Mouse (Mus musculus) mature B cell (primary cell): ENCODE measurements around the gene Olfr1280.
"Not testable (repeated sequence)": the region's sequence is repeated elsewhere in the genome, so short reads cannot be mapped to it uniquely, and the experiment has no call there.

ENCODE experiments used
- in situ Hi-C: fragments of 300-500 bp; cut with MboI; formaldehyde crosslinking; loops from 2 replicates; pipeline ENCODE4 v1.14.3; 2019

Olfr1280 gene

GRCm38 (mm10) chr2:111313717-111314116 lies at the start of gene Olfr1280:
Gene Olfr1280 (plus strand): TSS chr2:111314017.
- in situ Hi-C loops = no loop called here

DNA sequence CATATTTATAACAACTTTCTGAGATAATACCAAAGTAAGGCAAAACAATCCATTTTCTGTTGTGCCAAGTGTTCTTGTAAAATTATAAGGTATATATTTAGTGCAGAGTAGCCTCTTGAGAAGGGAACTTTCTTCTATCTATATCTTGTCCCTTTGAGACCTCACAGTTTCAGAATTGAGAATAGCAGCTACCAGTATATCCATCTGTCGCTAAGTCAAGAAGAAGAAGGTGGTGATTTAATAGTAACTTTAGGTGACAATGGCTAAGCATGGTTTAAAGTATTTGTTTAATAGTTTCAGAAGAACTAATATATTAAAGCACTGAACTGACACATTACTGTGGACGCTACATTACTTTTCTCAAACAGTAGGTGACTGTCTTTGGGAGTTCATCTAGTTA lies 39.8 kb upstream of the Olfr1280 start, which contains the start of gene Olfr1277:
Gene Olfr1277 (minus strand): TSS at position 101 of the 400 bp plus-strand sequence.
- in situ Hi-C loops = no loop called here

DNA sequence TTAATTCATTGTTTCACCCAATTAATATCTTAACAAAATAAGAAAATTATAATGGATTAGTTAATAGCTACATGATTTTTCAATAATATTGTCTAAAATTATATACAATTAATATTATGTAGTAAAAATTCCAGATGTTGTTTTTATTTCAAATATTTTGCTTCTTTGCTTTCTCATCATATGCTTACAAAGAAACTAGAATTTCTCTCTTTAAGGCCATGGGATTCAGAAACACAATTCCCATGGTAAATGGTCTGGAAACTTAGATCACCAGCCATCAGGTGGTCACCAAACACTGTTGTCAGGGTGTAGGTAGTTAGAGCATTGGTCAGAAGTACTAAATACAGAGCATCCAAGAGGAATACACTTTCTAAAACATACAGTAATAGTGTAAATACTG lies 24.0 kb upstream of the Olfr1280 start, which contains the start of gene Olfr1278:
Gene Olfr1278 (plus strand): TSS at position 301 of the 400 bp plus-strand sequence.
- in situ Hi-C loops = no loop called here

- in situ Hi-C loops = no loop called here
Measured at GRCm38 (mm10) chr2:111298541-111298940, 15.3 kb upstream of the Olfr1280 start.

DNA sequence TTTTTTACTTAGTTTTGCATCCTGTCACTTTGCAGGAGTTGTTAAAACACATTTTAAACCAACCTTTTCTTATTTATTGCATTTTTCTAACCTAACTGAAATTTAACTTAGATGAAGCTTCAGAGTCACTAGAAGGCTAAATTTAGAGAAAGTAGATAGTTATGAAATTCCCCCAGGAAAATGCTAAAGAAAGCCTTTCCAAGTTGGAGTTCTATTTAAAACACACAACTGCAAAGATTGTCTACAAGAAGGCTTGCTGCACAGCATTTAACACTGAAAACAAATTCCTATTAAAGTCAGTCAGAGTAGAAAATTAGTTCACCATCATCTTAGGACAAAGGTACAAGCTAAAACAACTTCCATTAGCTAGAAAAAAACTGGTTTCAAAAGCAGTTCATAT lies 13.4 kb upstream of the Olfr1280 start, which contains the start of gene Olfr1279:
Gene Olfr1279 (plus strand): TSS at position 262 of the 400 bp plus-strand sequence.
- in situ Hi-C loops = no loop called here

- in situ Hi-C loops = no loop called here
Measured at GRCm38 (mm10) chr2:111326220-111326619, 12.4 kb downstream of the Olfr1280 start, which contains the start of gene Olfr1281. Gene Olfr1281 (plus strand): TSS chr2:111326520.

GRCm38 (mm10) chr2:111333721-111334120 lies 19.9 kb downstream of the Olfr1280 start:
- in situ Hi-C loops = not testable (repeated sequence)

DNA sequence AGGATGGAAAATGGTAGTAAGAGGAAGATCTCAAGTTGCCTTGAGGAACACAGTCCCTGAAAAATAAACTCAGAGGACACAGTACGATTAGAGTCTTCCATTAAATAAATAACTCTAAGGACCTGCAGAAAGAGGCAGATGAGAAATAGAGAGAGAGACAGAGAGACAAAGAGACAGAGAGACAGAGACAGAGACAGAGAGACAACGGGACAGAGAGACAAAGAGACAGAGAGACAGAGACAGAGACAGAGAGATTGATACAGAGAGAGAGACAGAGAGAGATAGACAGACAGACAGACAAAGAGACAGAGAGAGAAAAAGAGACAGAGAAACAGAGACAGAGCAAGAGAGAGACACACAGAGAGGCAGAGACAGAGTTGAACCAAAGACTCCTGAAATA lies 22.2 kb downstream of the Olfr1280 start, which contains the start of gene Olfr1282:
Gene Olfr1282 (minus strand): TSS at position 101 of the 400 bp plus-strand sequence.
- in situ Hi-C loops = no loop called here

DNA sequence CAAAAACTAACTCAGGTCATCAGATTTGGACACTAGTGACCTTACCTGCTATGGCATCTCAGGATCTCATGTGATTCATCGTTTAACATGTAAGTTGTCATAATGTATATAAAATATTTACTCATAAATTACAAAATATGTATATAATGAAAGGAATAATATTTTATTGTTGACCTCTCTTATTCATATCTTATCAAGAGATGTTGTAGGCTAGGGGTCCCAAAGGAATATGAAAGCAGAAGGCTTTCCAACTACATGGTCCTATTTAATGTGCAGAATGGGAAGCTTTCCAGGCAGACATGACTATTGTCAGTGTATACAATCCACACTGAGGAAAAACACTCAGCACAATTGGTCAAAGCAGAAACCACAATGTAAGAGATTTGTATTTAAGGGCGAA lies 52.7 kb downstream of the Olfr1280 start, which contains the start of gene Olfr1283:
Gene Olfr1283 (plus strand): TSS at position 301 of the 400 bp plus-strand sequence.
- in situ Hi-C loops = no loop called here

DNA sequence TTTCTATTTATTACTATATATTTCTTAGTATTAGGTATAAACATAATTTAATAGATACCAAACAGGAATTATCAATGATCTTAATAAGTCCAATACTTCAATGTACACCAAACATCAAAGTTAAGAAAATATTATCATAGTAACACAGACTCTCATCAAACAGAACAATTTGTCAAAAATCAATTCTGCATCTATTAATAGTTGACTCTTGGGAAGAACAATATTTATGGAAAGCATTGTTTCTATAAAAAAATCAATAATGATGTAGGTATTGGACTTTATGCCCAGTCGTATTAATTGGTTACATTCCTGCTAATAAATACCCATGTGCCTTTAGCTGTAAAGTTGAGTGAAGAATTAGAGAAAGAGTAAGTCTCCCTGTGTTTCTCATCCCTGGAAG lies 61.4 kb downstream of the Olfr1280 start, which contains the start of gene Olfr1284:
Gene Olfr1284 (plus strand): TSS at position 301 of the 400 bp plus-strand sequence.
- in situ Hi-C loops = no loop called here
